Mouse (Mus musculus) testis, adult 2 months (tissue): ENCODE data around the gene Pmel. TPM values are rescaled to one million over a fixed set of nuclear protein-coding genes. Genes with fewer than 3 reads are reported as not detected.

Experiments used
- H3K27ac ChIP-seq: fragments of 200-500 bp; 2 replicates; pipeline ENCODE4 v1.5.1; 2012; ENCODE audit warnings: low read depth, low read length; ENCODE audit not compliant: control insufficient read depth, insufficient read depth
- H3K27me3 ChIP-seq: fragments of 200-500 bp; 2 replicates; pipeline ENCODE4 v1.6.1; 2012; ENCODE audit warnings: mild to moderate bottlenecking, low read length, moderate library complexity; ENCODE audit not compliant: control insufficient read depth, insufficient read depth
- H3K36me3 ChIP-seq: fragments of 200-500 bp; 2 replicates; pipeline ENCODE4 v1.6.1; 2012; ENCODE audit warnings: mild to moderate bottlenecking, low read length; ENCODE audit not compliant: control insufficient read depth, insufficient read depth
- H3K4me1 ChIP-seq: fragments of 200-500 bp; 2 replicates; pipeline ENCODE4 v1.6.1; 2012; ENCODE audit warnings: low read length; ENCODE audit not compliant: control insufficient read depth, insufficient read depth
- H3K4me3 ChIP-seq: fragments of 200-500 bp; 2 replicates; pipeline ENCODE4 v1.5.1; 2012; ENCODE audit warnings: low read depth, mild to moderate bottlenecking, low read length, moderate library complexity, mixed read lengths; ENCODE audit not compliant: control insufficient read depth
- CTCF ChIP-seq: fragments of 200-500 bp; IDR thresholded peaks from 2 replicates; pipeline ENCODE4 v1.5.1; 2012; ENCODE audit warnings: low read depth, mild to moderate bottlenecking, inconsistent platforms, low read length, moderate library complexity; ENCODE audit not compliant: control insufficient read depth, insufficient read depth, insufficient replicate concordance
- POLR2A ChIP-seq: fragments of 200-500 bp; IDR thresholded peaks from 2 replicates; pipeline ENCODE4 v1.6.1; 2012; ENCODE audit warnings: low read depth, mild to moderate bottlenecking, inconsistent platforms, low read length, moderate library complexity; ENCODE audit not compliant: control insufficient read depth
- polyA plus RNA-seq: library from polyadenylated mRNA; depleted of rRNA; stranded (reverse); fragments of >200 nt; gene quantifications from 2 replicates; pipeline ENCODE4 v1.2.3, GENCODE M21; 2012

The Pmel gene
- polyA plus RNA-seq, 1 experiment: 27.7 TPM

GRCm38 (mm10) chr10:128731992-128732391, 28.0 kb downstream of the Pmel start:
- TF ChIP-seq POLR2A (no peak), CTCF (no peak)
- no peaks in the 10 kb centered on the region for H3K27me3 ChIP-seq
- no peak overlapping the region for H3K27ac ChIP-seq
- H3K4me1 ChIP-seq: peaks cover 3% of the 10 kb centered on the region; the same call in 1 of the 2 replicates
- H3K4me3 ChIP-seq: no peak overlapping the region
- H3K36me3 ChIP-seq: peaks cover 4% of the 10 kb centered on the region; the same call in 1 of the 2 replicates

DNA sequence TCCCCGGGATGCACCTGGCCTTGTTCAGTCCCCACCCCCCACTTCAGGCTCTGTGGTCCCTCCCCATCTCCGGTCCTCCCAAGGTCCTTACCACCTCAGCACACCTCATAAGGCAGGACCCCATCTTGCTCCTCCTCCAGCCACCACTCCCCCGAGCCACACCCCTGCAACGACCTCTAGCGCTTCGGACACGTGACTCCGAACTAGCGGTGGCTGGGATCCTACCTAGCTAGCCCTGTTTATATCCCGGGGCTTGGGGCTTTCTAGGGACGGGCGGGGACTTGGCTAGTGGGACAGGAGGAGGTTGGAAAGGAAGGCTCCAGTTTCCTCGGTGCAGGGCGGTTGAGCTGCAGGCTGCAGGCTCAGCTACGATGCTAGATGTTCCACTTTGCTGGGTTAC, 33.4 kb downstream of the Pmel start:
- Histone ChIP-seq H3K4me1 (peaks cover 9% of the 10 kb centered on the region), H3K4me3 (peak overlapping the region; percentile 57), H3K27me3 (no peaks in the 10 kb centered on the region), H3K36me3 (peaks cover 3% of the 10 kb centered on the region; the same call in 1 of the 2 replicates), H3K27ac (no peak overlapping the region)
- TF ChIP-seq CTCF (no peak), POLR2A (no peak; the same call in 1 of the 2 replicates)

DNA sequence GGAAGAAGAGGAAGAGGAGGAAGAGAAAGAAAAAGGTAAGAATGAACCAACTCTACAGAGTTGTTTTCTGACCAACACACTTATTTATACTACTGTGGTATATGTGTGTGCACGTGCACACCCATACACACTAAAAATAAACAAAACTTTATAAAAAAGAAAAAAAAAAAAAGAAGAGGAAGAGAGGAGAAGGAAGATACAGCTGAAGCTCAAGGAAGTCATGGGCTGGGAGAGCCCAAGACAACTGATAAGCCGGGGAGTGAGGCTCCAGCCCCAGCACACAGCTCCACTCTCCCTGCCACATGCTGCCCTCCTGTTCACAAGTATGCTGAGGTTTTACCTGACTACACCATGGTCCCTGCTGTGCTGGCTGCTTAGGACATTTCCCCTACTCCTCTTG, 36.3 kb downstream of the Pmel start:
- H3K36me3 ChIP-seq: no peaks in the 10 kb centered on the region
- no peak overlapping the region for H3K27ac ChIP-seq
- peaks cover 23% of the 10 kb centered on the region for H3K4me1 ChIP-seq
- H3K4me3 ChIP-seq: no peak overlapping the region
- TF ChIP-seq CTCF (no peak), POLR2A (no peak)
- no peaks in the 10 kb centered on the region for H3K27me3 ChIP-seq

GRCm38 (mm10) chr10:128742616-128743015, 38.6 kb downstream of the Pmel start:
- Histone ChIP-seq H3K4me3 (no peak overlapping the region), H3K27ac (no peak overlapping the region), H3K36me3 (no peaks in the 10 kb centered on the region), H3K4me1 (peaks cover 18% of the 10 kb centered on the region), H3K27me3 (no peaks in the 10 kb centered on the region)
- no peak for TF ChIP-seq POLR2A
- TF ChIP-seq CTCF: no peak

GRCm38 (mm10) chr10:128743235-128743634, 39.2 kb downstream of the Pmel start:
- Histone ChIP-seq H3K4me1 (peaks cover 14% of the 10 kb centered on the region), H3K4me3 (peak overlapping the region; percentile 89), H3K27ac (no peak overlapping the region; the same call in 1 of the 2 replicates), H3K27me3 (no peaks in the 10 kb centered on the region), H3K36me3 (no peaks in the 10 kb centered on the region)
- no peak for TF ChIP-seq CTCF
- TF ChIP-seq POLR2A: no peak

DNA sequence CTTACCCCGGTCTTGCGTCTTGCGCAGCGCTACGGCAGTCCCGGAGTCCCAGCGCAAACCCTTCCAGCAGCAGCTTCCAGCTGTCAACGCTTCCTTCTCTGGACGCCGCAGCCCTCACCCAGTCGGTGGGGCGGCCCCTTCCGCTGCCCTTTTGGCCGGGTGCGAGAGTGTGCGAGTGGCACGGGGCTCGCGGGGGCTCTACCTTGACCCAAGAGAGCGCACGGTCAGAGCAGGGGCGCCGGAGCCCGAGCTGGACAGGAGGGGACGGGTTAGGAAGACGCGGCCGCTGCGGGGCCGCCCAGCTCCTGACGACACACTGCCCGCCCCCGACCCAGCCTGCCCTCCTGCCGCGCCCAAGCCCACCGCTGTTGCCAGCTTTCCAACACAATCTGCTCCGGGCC, 39.8 kb downstream of the Pmel start:
- TF ChIP-seq POLR2A (no peak), CTCF (no peak)
- Histone ChIP-seq H3K27me3 (no peaks in the 10 kb centered on the region), H3K4me1 (peaks cover 14% of the 10 kb centered on the region), H3K36me3 (no peaks in the 10 kb centered on the region), H3K4me3 (peak overlapping the region; percentile 89), H3K27ac (peak overlapping the region; percentile 64)

GRCm38 (mm10) chr10:128744211-128744610, 40.2 kb downstream of the Pmel start:
- peak overlapping the region; percentile 39; the same call in 1 of the 2 replicates for H3K27ac ChIP-seq
- no peaks in the 10 kb centered on the region for H3K27me3 ChIP-seq
- H3K4me1 ChIP-seq: peaks cover 14% of the 10 kb centered on the region
- H3K4me3 ChIP-seq: peak overlapping the region; percentile 89
- no peaks in the 10 kb centered on the region for H3K36me3 ChIP-seq
- TF ChIP-seq POLR2A (no peak), CTCF (no peak)
